Mouse (Mus musculus): ENCODE data around the gene Smtn. TPM values are rescaled to one million over a fixed set of nuclear protein-coding genes. Genes with fewer than 3 reads are reported as not detected.

The Smtn gene
- polyA plus RNA-seq, 1 experiment: 80.7 TPM

- H3K36me3 ChIP-seq (ENCODE audit: control insufficient read depth, insufficient read depth, low read length, poor library complexity, severe bottlenecking): peaks cover 24% of the 10 kb centered on the region
- H3K27ac ChIP-seq (ENCODE audit: insufficient read depth, low read length): no peak overlapping the region
- no peaks in the 10 kb centered on the region for H3K27me3 ChIP-seq (ENCODE audit: control insufficient read depth, insufficient read depth, low read length, poor library complexity, severe bottlenecking)
- no peaks in the 10 kb centered on the region for H3K9me3 ChIP-seq (replicated peaks; ENCODE audit: control insufficient read depth, insufficient read depth, low read length, poor library complexity, severe bottlenecking)
- H3K4me3 ChIP-seq (ENCODE audit: low read depth, low read length): no peak overlapping the region
- H3K4me1 ChIP-seq (ENCODE audit: control insufficient read depth, insufficient read depth, low read length): no peaks in the 10 kb centered on the region
- TF ChIP-seq EP300 (IDR thresholded peaks at IDR 0.05; ENCODE audit: insufficient read depth, low read depth, low read length): no peak
- TF ChIP-seq CTCF (IDR thresholded peaks at IDR 0.05; ENCODE audit: low read depth, low read length): no peak
- TF ChIP-seq POLR2A (IDR thresholded peaks at IDR 0.05; ENCODE audit: insufficient read depth, low read length): no peak
- no peak overlapping the region for H3K9ac ChIP-seq (ENCODE audit: low read depth, poor library complexity, severe bottlenecking)
Observed at GRCm38 (mm10) chr11:3533406-3533932, 6.9 kb downstream of the Smtn start.

GRCm38 (mm10) chr11:3532101-3532931 is 8.1 kb downstream of the Smtn start:
- Histone ChIP-seq H3K9me3 (replicated peaks; ENCODE audit: control insufficient read depth, insufficient read depth, low read length, poor library complexity, severe bottlenecking) (no peaks in the 10 kb centered on the region), H3K36me3 (ENCODE audit: control insufficient read depth, insufficient read depth, low read length, poor library complexity, severe bottlenecking) (peaks cover 26% of the 10 kb centered on the region), H3K27me3 (ENCODE audit: control insufficient read depth, insufficient read depth, low read length, poor library complexity, severe bottlenecking) (no peaks in the 10 kb centered on the region), H3K4me3 (ENCODE audit: low read depth, low read length) (no peak overlapping the region), H3K4me1 (ENCODE audit: control insufficient read depth, insufficient read depth, low read length) (no peaks in the 10 kb centered on the region), H3K27ac (ENCODE audit: insufficient read depth, low read length) (no peak overlapping the region), H3K9ac (ENCODE audit: low read depth, poor library complexity, severe bottlenecking) (no peak overlapping the region)
- TF ChIP-seq POLR2A (IDR thresholded peaks at IDR 0.05; ENCODE audit: insufficient read depth, low read length): no peak
- no peak for TF ChIP-seq EP300 (IDR thresholded peaks at IDR 0.05; ENCODE audit: insufficient read depth, low read depth, low read length)
- no peak for TF ChIP-seq CTCF (IDR thresholded peaks at IDR 0.05; ENCODE audit: low read depth, low read length)

GRCm38 (mm10) chr11:3531634-3532033 is 8.8 kb downstream of the Smtn start:
- H3K36me3 ChIP-seq (ENCODE audit: control insufficient read depth, insufficient read depth, low read length, poor library complexity, severe bottlenecking): peaks cover 26% of the 10 kb centered on the region
- H3K9ac ChIP-seq (ENCODE audit: low read depth, poor library complexity, severe bottlenecking): no peak overlapping the region
- H3K27ac ChIP-seq (ENCODE audit: insufficient read depth, low read length): no peak overlapping the region
- no peaks in the 10 kb centered on the region for H3K9me3 ChIP-seq (replicated peaks; ENCODE audit: control insufficient read depth, insufficient read depth, low read length, poor library complexity, severe bottlenecking)
- no peak for TF ChIP-seq EP300 (IDR thresholded peaks at IDR 0.05; ENCODE audit: insufficient read depth, low read depth, low read length)
- no peak for TF ChIP-seq CTCF (IDR thresholded peaks at IDR 0.05; ENCODE audit: low read depth, low read length)
- no peak for TF ChIP-seq POLR2A (IDR thresholded peaks at IDR 0.05; ENCODE audit: insufficient read depth, low read length)
- H3K4me3 ChIP-seq (ENCODE audit: low read depth, low read length): no peak overlapping the region
- H3K27me3 ChIP-seq (ENCODE audit: control insufficient read depth, insufficient read depth, low read length, poor library complexity, severe bottlenecking): no peaks in the 10 kb centered on the region
- no peaks in the 10 kb centered on the region for H3K4me1 ChIP-seq (ENCODE audit: control insufficient read depth, insufficient read depth, low read length)

- Histone ChIP-seq H3K27ac (ENCODE audit: insufficient read depth, low read length) (no peak overlapping the region), H3K4me3 (ENCODE audit: low read depth, low read length) (no peak overlapping the region), H3K9ac (ENCODE audit: low read depth, poor library complexity, severe bottlenecking) (no peak overlapping the region), H3K27me3 (ENCODE audit: control insufficient read depth, insufficient read depth, low read length, poor library complexity, severe bottlenecking) (no peaks in the 10 kb centered on the region), H3K9me3 (replicated peaks; ENCODE audit: control insufficient read depth, insufficient read depth, low read length, poor library complexity, severe bottlenecking) (no peaks in the 10 kb centered on the region), H3K4me1 (ENCODE audit: control insufficient read depth, insufficient read depth, low read length) (no peaks in the 10 kb centered on the region), H3K36me3 (ENCODE audit: control insufficient read depth, insufficient read depth, low read length, poor library complexity, severe bottlenecking) (peaks cover 26% of the 10 kb centered on the region)
- no peak for TF ChIP-seq POLR2A (IDR thresholded peaks at IDR 0.05; ENCODE audit: insufficient read depth, low read length)
- no peak for TF ChIP-seq EP300 (IDR thresholded peaks at IDR 0.05; ENCODE audit: insufficient read depth, low read depth, low read length)
- TF ChIP-seq CTCF (IDR thresholded peaks at IDR 0.05; ENCODE audit: low read depth, low read length): no peak
Observed at GRCm38 (mm10) chr11:3530731-3531130, 9.7 kb downstream of the Smtn start.

- no peak for TF ChIP-seq CTCF (IDR thresholded peaks at IDR 0.05; ENCODE audit: low read depth, low read length)
- no peak for TF ChIP-seq EP300 (IDR thresholded peaks at IDR 0.05; ENCODE audit: insufficient read depth, low read depth, low read length)
- no peak for TF ChIP-seq POLR2A (IDR thresholded peaks at IDR 0.05; ENCODE audit: insufficient read depth, low read length)
- no peak overlapping the region for H3K27ac ChIP-seq (ENCODE audit: insufficient read depth, low read length)
- H3K27me3 ChIP-seq (ENCODE audit: control insufficient read depth, insufficient read depth, low read length, poor library complexity, severe bottlenecking): no peaks in the 10 kb centered on the region
- H3K4me3 ChIP-seq (ENCODE audit: low read depth, low read length): no peak overlapping the region
- no peaks in the 10 kb centered on the region for H3K9me3 ChIP-seq (replicated peaks; ENCODE audit: control insufficient read depth, insufficient read depth, low read length, poor library complexity, severe bottlenecking)
- no peaks in the 10 kb centered on the region for H3K4me1 ChIP-seq (ENCODE audit: control insufficient read depth, insufficient read depth, low read length)
- no peak overlapping the region for H3K9ac ChIP-seq (ENCODE audit: low read depth, poor library complexity, severe bottlenecking)
- peaks cover 26% of the 10 kb centered on the region for H3K36me3 ChIP-seq (ENCODE audit: control insufficient read depth, insufficient read depth, low read length, poor library complexity, severe bottlenecking)
Observed at GRCm38 (mm10) chr11:3529476-3530252, 10.7 kb downstream of the Smtn start.

All from ES-Bruce4 (cell line).